Mouse (Mus musculus) heart, embryonic 11.5 days (tissue): ENCODE results near the gene Ace. TPM values are rescaled to one million over a fixed set of nuclear protein-coding genes. Genes with fewer than 3 reads are reported as not detected.

Experiments used
- ATAC-seq: fragments of 200-750 bp; cut with Nextera tagmentation; replicated peaks from 2 replicates; pipeline ENCODE4 v1.8.0; 2017; ENCODE audit warnings: moderate library complexity; ENCODE audit not compliant: insufficient number of reproducible peaks, low FRiP score, low TSS enrichment
- H3K27ac ChIP-seq: fragments of 300-500 bp; sonication (generic); 2 replicates; pipeline ENCODE4 v1.5.1; 2014; ENCODE audit warnings: mild to moderate bottlenecking, low read depth, low read length
- H3K27me3 ChIP-seq: fragments of 300-500 bp; sonication (generic); 2 replicates; pipeline ENCODE4 v1.6.1; 2014; ENCODE audit warnings: mild to moderate bottlenecking, low read length, mixed read lengths; ENCODE audit not compliant: control insufficient read depth, insufficient read depth
- H3K36me3 ChIP-seq: fragments of 300-500 bp; sonication (generic); 2 replicates; pipeline ENCODE4 v1.6.1; 2014; ENCODE audit warnings: mild to moderate bottlenecking, low read length, moderate library complexity, mixed read lengths; ENCODE audit not compliant: control insufficient read depth, insufficient read depth
- H3K4me1 ChIP-seq: fragments of 300-500 bp; sonication (generic); 2 replicates; pipeline ENCODE4 v1.6.1; 2014; ENCODE audit warnings: low read length; ENCODE audit not compliant: control insufficient read depth, insufficient read depth
- H3K4me2 ChIP-seq: fragments of 300-500 bp; sonication (generic); 2 replicates; pipeline ENCODE4 v1.6.1; 2014; ENCODE audit warnings: mild to moderate bottlenecking, moderate library complexity
- H3K4me3 ChIP-seq: fragments of 300-500 bp; sonication (generic); 2 replicates; pipeline ENCODE4 v1.5.1; 2014; ENCODE audit warnings: low read depth, low read length
- H3K9ac ChIP-seq: fragments of 300-500 bp; sonication (generic); 2 replicates; pipeline ENCODE4 v1.6.1; 2014; ENCODE audit warnings: mild to moderate bottlenecking, low read depth, low read length, moderate library complexity
- H3K9me3 ChIP-seq: fragments of 300-500 bp; sonication (generic); replicated peaks from 2 replicates; pipeline ENCODE4 v1.6.1; 2016; ENCODE audit warnings: low read length; ENCODE audit not compliant: control insufficient read depth
- WGBS: fragments of 180-500 bp; shearing (Covaris S2); extraction: QIAGEN DNeasy Blood & Tissue Kit; methylation state at CpG from one replicate; pipeline ENCODE4 v1.1.7; 2014; ENCODE audit not compliant: insufficient replicate concordance; 5-methylcytosine and 5-hydroxymethylcytosine counted together
- polyA plus RNA-seq: library from polyadenylated mRNA; unstranded; fragments of >200 nt; fragmentation: Nextera tagmentation; extraction: Ambion mirVana; gene quantifications from 2 replicates; pipeline ENCODE4 v1.2.1, GENCODE M21; 2014

The Ace gene
- polyA plus RNA-seq, 1 experiment from 2014 or later, result 0.52 TPM

DNA sequence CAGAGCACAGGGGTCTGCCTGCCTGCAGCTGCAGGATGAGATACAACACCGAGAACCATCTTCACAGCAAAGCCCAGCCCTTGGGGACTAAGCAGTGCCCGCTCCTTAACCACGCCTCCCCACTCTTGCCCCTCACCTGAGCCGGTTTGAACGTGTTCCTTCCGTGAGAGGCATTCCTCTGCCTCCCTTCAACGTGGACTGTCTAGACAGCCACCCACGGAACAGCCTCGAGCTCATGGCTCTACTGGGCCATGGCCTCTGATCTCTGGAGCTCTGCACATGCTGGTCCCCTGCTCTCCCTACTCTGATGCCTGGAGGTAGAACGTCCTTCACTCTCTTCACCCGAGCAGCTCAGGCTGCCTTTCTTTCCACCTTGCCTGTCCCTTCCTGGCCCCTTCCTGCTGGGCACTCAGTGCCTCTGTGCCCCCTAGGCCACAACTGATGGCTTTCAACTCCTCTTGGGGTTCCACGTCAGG, 14.8 kb upstream of the Ace start, which contains the start of gene Cyb561:
TSS of gene Cyb561 (minus strand) at position 426 of the 476 bp plus-strand sequence.
- Histone ChIP-seq H3K27ac (no peak within 1 kb of the TSS), H3K27me3 (peaks cover 11% of the 10 kb centered on the region; the same call in 1 of the 2 replicates), H3K4me3 (no peak within 1 kb of the TSS), H3K36me3 (no peaks in the 10 kb centered on the region), H3K4me1 (no peaks in the 10 kb centered on the region), H3K9me3 (no peaks in the 10 kb centered on the region), H3K9ac (no peak within 1 kb of the TSS), H3K4me2 (no peak within 1 kb of the TSS)
- 78% methylated on average over 12 of the region's 12 CpGs for WGBS
- ATAC-seq, result no peak

DNA sequence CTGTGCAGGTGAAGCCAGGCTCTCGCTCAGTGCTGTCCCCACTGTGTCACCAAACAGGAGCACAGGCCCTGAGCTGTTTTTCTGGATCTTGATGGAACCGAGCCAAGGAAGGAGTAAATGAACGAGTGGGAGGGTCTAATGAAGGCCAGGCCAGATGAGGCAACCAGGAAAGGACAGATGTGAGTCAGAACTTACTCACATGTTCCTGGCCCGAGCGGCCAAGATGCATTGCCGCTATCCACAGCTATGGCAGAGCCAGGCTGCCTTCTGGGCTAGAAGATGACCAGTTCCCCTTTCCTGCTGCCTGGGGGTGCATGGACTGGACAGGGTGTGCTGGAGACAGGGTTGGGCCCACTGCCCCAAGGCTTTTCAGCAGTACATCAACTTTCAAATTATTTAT, 14.3 kb upstream of the Ace start:
- peaks cover 8% of the 10 kb centered on the region; the same call in 1 of the 2 replicates for H3K27me3 ChIP-seq
- H3K27ac ChIP-seq, result no peak overlapping the region
- no peaks in the 10 kb centered on the region for H3K36me3 ChIP-seq
- no peak; the same call in 1 of the 2 replicates for ATAC-seq
- H3K4me3 ChIP-seq, result no peak overlapping the region
- no peaks in the 10 kb centered on the region for H3K4me1 ChIP-seq
- H3K4me2 ChIP-seq, result no peak overlapping the region
- 69% methylated on average over 6 of the region's 6 CpGs for WGBS
- no peaks in the 10 kb centered on the region for H3K9me3 ChIP-seq
- no peak overlapping the region for H3K9ac ChIP-seq

GRCm38 (mm10) chr11:105955815-105956430, 11.8 kb upstream of the Ace start:
- no peak overlapping the region for H3K27ac ChIP-seq
- no peak overlapping the region for H3K4me2 ChIP-seq
- no peak overlapping the region for H3K4me3 ChIP-seq
- 88% methylated on average over 28 of the region's 28 CpGs for WGBS
- peaks cover 5% of the 10 kb centered on the region; the same call in 1 of the 2 replicates for H3K27me3 ChIP-seq
- H3K36me3 ChIP-seq, result no peaks in the 10 kb centered on the region
- H3K9me3 ChIP-seq, result no peaks in the 10 kb centered on the region
- no peak overlapping the region for H3K9ac ChIP-seq
- peaks cover 8% of the 10 kb centered on the region; the same call in 1 of the 2 replicates for H3K4me1 ChIP-seq
- ATAC-seq, result no peak

- ATAC-seq, result no peak
- 49% methylated on average over 6 of the region's 6 CpGs for WGBS
- Histone ChIP-seq H3K27ac (no peak overlapping the region; the same call in 1 of the 2 replicates), H3K4me2 (no peak overlapping the region), H3K27me3 (0 out of 2 replicates have a peak, but pooled peaks cover 2% of the 10 kb centered on the region), H3K36me3 (no peaks in the 10 kb centered on the region), H3K4me1 (peaks cover 8% of the 10 kb centered on the region; the same call in 1 of the 2 replicates), H3K9ac (no peak overlapping the region), H3K9me3 (no peaks in the 10 kb centered on the region), H3K4me3 (no peak overlapping the region)
These were observed 10.2 kb upstream of the Ace start for GRCm38 (mm10) chr11:105957501-105957900.

- H3K27ac ChIP-seq, result no peak overlapping the region
- H3K36me3 ChIP-seq, result no peaks in the 10 kb centered on the region
- 37% methylated on average over 1 of the region's 1 CpGs for WGBS
- no peak overlapping the region for H3K4me2 ChIP-seq
- H3K27me3 ChIP-seq, result no peaks in the 10 kb centered on the region
- ATAC-seq, result no peak
- no peak overlapping the region for H3K4me3 ChIP-seq
- peaks cover 8% of the 10 kb centered on the region; the same call in 1 of the 2 replicates for H3K4me1 ChIP-seq
- no peaks in the 10 kb centered on the region for H3K9me3 ChIP-seq
- no peak overlapping the region for H3K9ac ChIP-seq
These were observed 9.2 kb upstream of the Ace start for GRCm38 (mm10) chr11:105958566-105958965.

DNA sequence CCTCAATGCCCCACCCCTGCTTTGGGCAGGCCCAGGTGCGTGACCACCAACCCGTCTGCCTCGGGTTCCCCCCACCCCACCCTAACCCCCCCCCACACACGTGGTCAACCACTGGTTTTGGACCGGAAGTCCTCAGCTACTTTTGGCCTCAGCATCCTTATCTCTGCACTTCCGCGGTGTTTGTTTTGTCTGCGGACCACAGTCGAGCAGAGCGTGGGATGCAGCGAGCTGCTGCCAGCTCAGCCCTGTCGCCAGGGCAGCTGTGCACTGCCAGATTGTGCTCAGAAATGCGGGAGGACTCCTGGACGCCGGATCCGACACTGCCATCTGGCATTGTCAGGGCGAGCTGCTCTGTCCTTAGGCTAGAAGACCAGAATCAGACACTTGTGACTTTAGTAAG, 8.4 kb upstream of the Ace start:
- WGBS, result 10% methylated on average over 17 of the region's 17 CpGs
- Histone ChIP-seq H3K36me3 (no peaks in the 10 kb centered on the region), H3K27ac (no peak overlapping the region), H3K9ac (no peak overlapping the region), H3K4me1 (peaks cover 8% of the 10 kb centered on the region; the same call in 1 of the 2 replicates), H3K4me3 (no peak overlapping the region), H3K4me2 (peak overlapping the region; percentile 54), H3K9me3 (no peaks in the 10 kb centered on the region), H3K27me3 (no peaks in the 10 kb centered on the region)
- peak; percentile 42; the same call in 1 of the 2 replicates for ATAC-seq

DNA sequence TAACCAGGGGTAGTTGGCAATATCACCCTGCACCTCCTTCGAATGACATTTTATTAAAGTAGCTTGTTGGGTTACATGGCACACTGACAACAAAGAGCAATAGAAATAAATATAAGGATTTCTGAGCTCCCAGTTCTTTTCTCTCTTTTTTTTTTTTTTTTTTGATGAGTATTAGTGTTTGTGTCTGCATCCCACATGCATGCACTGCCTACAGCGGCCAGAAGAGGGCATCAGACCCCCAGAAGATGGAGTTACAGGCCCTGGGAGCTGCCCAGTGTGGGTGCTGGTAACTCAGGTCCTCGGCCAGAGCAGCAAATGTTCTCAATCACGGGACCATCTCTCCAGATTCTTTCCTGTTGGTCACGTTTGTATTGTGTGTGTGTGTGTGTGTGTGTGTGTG, 3.1 kb upstream of the Ace start:
- H3K36me3 ChIP-seq, result no peaks in the 10 kb centered on the region
- H3K9ac ChIP-seq, result no peak overlapping the region
- 65% methylated on average over 5 of the region's 5 CpGs for WGBS
- H3K9me3 ChIP-seq, result no peaks in the 10 kb centered on the region
- H3K4me2 ChIP-seq, result no peak overlapping the region
- H3K27ac ChIP-seq, result no peak overlapping the region
- no peak overlapping the region for H3K4me3 ChIP-seq
- no peak for ATAC-seq
- peaks cover 42% of the 10 kb centered on the region for H3K27me3 ChIP-seq
- 0 out of 2 replicates have a peak, but pooled peaks cover 3% of the 10 kb centered on the region for H3K4me1 ChIP-seq

GRCm38 (mm10) chr11:105966288-105966687, 1.5 kb upstream of the Ace start:
- no peak for ATAC-seq
- 50% methylated on average over 4 of the region's 4 CpGs for WGBS
- H3K9ac ChIP-seq, result no peak overlapping the region
- 0 out of 2 replicates have a peak, but pooled peaks cover 2% of the 10 kb centered on the region for H3K4me1 ChIP-seq
- no peaks in the 10 kb centered on the region for H3K36me3 ChIP-seq
- H3K9me3 ChIP-seq, result no peaks in the 10 kb centered on the region
- H3K4me2 ChIP-seq, result no peak overlapping the region
- H3K4me3 ChIP-seq, result no peak overlapping the region
- H3K27ac ChIP-seq, result no peak overlapping the region
- peaks cover 55% of the 10 kb centered on the region for H3K27me3 ChIP-seq

GRCm38 (mm10) chr11:105968948-105969347, 1.2 kb downstream of the Ace start:
- Histone ChIP-seq H3K27me3 (peaks cover 65% of the 10 kb centered on the region), H3K4me2 (no peak overlapping the region)

More at GRCm38 (mm10) chr11:105968948-105969347, 1.2 kb downstream of the Ace start:
- whole genome bisulfite sequencing, result 29% methylated on average over 10 of the region's 10 CpGs
- Histone ChIP-seq H3K4me1 (0 out of 2 replicates have a peak, but pooled peaks cover 2% of the 10 kb centered on the region), H3K9me3 (no peaks in the 10 kb centered on the region), H3K36me3 (no peaks in the 10 kb centered on the region), H3K4me3 (no peak overlapping the region), H3K27ac (no peak overlapping the region), H3K9ac (no peak overlapping the region)
- no peak for ATAC-seq
